Mouse (Mus musculus): ENCODE results near the gene Ryk.
A peak's percentile ranks its signal among the peaks of the same experiment; 100 is the strongest.

Gene Ryk

GRCm38 (mm10) chr9:102859963-102860362 lies 25.2 kb downstream of the Ryk start:
- DNase-seq, result no peak

DNA sequence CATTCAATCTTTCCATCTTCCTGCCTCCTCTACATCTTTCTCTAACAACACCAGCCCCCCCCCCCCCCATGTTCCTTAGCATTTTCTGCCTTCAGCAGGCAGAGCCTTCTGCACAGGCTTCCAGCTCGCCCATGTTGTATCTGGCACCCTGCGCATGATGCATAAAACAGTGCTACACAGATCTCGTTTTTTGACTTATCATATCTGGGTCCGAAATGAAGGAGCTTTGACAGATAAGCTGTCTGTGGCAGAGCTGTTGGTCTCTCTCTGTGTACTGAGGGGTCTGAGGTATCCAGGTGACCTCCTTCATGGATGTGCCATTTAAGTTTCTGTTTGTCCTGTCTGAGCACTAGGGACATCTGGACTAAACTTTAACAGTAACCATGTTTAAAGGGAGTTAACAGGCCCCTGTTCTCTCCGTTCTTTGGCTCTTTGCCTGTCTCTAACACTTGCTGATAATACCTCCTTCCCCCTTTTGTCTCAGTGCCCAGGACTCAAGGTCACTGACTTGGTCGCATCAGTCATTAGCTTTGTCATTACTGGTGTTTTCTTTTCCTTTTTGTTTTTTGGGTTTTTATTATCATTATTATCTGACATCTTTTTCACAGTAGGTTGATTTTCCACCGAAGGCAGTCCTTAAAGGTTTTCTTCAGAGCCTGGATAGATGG lies 26.2 kb downstream of the Ryk start:
- DNase-seq, result no peak

GRCm38 (mm10) chr9:102861789-102862188 lies 27.1 kb downstream of the Ryk start:
- DNase-seq, result peak; percentile 59

GRCm38 (mm10) chr9:102862260-102862659 lies 27.5 kb downstream of the Ryk start:
- no peak for DNase-seq

DNA sequence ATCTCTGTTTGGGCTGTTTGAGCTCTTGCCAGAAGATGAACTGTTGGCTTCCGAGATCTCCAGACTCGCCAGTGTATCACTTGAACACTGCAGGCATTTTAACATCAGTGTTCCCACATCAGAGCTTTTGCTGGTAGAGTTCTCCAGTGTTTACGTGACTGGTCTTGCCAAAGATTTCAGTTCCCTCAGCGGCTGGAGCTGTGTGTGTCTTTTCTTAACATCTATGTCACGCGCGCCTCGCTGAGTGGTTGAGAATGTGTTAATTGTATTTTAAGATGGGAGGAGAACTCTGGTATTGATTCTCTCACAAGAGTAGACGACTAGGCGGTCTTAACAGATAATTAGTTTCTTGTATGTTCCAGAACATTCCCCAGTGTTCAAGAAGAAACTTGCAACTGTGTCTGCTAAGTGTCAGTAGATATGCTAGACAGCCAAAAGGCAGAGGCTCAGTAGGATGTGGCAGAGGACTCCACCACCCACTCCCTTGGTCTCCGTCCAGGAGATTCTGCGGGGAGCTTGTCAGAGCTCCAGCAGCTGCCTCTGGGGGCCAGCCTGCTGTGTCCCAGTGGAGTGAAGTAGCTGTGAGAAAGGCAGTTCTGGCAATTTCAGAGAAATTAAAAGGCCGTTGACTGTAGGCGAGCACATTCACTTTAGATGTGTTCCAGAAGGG lies 29.3 kb downstream of the Ryk start:
- no peak for DNase-seq

DNA sequence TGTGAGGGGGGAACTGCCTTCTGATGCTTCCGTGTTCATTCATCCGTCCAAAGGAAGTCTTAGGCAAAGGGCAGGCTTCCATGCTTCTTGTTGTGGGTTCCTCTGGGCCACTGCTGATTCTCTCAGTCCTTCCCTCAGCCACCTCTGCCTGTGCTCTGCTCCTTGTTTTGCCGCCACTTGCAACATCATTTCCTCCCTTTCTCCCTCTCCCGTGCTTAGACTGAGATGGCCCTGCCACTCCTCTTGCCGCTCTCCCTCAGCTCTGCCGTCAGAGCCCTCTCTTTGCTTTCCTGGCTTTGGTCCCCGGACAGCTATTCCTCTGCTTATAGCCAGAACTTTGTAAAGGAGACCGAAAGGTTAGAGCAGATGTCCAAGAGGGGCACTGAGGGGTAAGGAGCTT lies 30.2 kb downstream of the Ryk start:
- DNase-seq, result no peak

DNA sequence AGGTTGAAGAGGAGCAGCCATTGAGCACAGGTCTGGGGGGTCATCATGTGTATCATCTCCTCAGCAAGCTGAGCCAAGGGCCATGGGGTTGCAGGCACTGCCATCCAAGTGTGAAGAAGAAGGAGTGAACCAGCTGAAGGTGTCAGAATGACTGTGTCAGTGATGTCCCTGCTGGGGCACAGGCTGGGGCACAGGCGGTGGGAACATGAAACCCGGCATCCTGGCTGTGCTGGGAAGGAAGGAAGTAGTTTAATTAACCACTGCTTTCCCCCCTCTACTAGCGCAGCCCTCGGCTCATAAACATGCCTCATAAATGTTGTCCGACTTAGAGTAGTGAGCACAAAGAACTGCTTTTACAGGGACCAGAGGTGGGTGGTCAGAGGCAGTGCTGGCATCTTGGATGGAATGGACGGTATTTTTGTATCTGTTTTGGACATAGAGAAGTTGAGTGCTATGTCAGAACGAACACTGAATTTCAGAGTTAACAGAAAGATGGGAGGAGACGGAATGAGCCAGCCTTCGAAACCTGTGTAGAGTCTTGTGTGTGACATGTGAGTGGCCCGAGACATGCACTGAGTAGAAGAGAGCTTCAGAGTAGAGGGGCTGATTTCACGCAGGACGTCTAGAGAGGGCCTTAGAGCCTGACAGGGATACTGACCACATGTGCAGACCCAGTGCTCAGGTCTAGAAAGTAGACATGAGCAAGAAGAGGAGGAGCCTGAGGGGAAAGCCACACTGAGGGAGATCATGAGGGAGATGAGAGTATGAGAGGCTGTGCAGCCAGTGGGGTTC lies 31.4 kb downstream of the Ryk start:
- DNase-seq, result no peak

- peak; percentile 75 for DNase-seq
Observed at GRCm38 (mm10) chr9:102866893-102867292, 32.2 kb downstream of the Ryk start.

DNA sequence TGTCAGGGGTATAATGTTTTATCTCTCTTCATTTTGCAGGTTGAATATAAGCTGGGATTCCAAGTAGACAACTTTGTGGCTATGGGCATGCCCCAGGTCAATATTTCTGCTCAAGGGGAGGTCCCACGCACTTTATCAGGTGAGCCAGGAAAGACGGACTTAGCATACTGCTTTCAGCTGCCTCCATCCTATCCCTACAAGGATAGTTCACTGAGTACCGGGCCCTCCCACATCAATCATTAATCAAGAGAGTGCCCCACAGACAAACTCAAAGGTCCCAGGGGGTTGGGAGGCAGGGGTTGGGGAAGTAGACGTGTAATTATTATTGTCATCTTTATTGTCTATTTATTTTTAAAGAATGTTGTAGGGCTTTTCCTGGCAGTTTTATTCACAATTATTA lies 32.8 kb downstream of the Ryk start:
- DNase-seq, result peak; percentile 33

- no peak for DNase-seq
Observed at GRCm38 (mm10) chr9:102868451-102868850, 33.7 kb downstream of the Ryk start.

DNA sequence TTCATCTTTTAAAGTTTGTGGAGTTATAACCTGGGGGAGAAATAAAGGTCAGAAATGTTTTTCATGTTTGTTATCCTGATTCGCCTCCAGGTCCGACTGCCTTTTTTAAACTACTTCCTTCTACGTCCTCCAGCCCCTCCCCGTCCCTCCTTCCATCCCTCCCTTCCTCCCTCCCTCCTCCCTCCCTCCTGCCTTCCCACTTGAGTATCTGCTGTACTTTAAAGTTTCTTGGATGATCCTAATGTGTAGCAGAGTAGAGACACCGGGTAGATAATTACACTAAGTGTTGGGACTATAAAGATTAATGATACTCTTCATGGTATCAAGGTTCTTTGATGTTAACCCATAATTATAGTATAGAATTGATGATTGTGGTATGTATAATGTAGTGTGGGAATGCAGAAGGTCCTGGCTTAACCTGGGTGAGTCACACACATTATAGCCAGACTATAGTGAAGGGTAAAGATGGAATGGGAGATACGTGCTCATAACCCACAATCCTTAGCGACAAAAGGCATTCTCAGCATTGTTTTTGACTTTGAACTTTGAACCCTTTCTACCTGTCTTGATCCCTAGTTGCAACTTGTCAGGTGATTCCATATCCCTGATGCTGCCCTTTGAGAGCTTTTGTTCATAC lies 41.5 kb downstream of the Ryk start:
- DNase-seq, result no peak

DNA sequence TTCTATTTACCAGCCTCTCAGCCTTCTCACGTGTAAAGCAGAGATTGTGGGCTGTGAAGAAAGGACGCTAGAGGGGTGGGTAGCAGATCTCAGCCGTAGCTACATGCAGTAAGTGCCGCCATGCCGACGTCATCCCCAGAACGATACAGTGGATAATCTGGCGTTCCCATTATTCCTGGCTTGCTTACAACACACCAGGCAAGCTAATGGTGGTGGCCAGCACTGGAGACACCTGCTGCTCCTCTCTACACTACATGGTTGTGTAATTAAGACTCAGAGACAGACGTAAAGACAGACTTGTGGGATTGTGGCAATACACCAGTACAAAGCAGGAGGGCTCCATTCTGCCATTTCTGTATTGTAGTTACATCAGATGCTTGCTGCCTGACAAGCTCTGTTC lies 43.2 kb downstream of the Ryk start:
- no peak for DNase-seq

GRCm38 (mm10) chr9:102879545-102879944 lies 44.8 kb downstream of the Ryk start:
- DNase-seq, result peak; percentile 57

- no peak for DNase-seq
Observed at GRCm38 (mm10) chr9:102884703-102885102, 50.0 kb downstream of the Ryk start.

GRCm38 (mm10) chr9:102890166-102890565 lies 55.4 kb downstream of the Ryk start:
- no peak for DNase-seq

DNA sequence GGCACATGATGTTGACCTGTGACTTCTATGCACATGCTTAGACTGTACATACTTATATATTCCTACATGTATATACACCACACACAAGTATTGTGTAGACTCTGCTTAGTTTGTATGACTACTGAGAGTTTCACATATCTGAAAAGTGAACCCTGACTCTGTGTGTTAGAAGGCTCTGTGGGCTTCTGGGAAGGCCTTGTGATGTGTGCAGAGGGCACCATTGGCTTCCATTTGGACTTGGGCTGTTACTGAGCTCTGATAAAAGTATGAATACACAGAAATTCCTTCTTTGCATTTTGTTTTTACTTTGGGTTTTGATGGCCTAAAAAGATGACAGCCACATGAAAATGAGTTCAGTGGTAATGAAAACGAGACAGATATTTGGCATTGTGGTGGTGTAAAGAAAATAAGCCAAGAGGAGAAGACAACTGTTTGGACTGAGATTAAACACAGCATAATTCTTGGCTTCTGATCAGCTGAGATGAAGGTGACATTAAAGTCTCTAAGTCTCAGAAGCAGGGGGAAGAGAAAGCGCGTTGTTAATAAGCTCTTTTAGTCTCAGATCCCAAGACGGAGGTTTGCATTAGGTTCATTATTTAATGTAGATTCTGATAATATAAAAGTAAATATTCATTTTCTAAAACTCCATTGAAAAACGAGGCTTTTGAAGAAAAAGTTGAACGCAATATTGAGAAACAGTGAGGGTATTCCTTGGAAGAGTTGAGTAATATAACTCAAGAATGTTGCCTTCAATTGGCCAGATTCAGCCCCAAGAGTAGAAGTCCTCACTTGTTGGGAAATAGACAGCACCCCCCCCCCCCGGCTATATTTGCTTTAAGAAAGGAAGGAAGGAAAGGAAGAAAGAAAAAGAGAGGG lies 58.0 kb downstream of the Ryk start:
- no peak for DNase-seq

- no peak for DNase-seq
Observed at GRCm38 (mm10) chr9:102893356-102893870, 58.7 kb downstream of the Ryk start.

- DNase-seq, result no peak
Observed at GRCm38 (mm10) chr9:102899916-102900315, 65.2 kb downstream of the Ryk start.

DNA sequence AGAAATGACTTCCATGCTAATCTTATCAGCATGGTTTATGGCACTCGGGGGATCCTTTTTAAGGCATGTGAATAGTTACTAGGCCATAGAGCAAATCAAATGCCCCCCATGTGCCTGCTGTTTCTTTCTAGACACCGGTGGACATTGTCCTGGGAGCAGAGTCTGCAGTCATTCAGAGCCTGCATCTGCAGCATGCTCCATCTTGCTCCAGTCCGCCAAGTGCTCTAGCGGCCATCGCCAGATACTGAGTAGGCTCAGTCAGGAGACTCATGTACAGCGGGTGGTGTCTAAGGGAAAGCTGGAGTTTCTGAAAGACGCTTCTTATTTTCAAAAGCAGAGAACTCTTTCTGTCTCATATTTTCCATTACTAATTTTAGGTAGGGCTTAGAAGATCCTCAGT lies 67.6 kb downstream of the Ryk start:
- DNase-seq, result no peak

GRCm38 (mm10) chr9:102904952-102905351 lies 70.2 kb downstream of the Ryk start:
- no peak for DNase-seq

DNA sequence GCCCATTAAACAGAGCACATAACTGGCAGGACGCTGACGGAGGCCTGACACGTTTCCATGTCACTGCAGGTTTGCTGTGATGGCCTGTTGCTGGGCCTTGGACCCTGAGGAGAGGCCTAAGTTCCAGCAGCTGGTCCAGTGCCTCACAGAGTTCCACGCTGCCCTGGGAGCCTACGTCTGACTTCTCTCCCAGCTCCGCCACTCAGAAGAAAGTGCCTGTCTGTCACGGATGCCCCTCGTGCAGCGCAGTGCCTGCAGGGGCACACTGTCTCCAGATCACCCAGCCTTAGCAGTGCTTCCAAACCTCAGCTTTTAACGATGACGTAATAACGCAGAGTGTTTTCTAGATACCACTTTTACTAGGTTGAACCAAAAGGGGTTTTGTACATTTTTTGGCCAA lies 72.1 kb downstream of the Ryk start:
- no peak for DNase-seq

- DNase-seq, result no peak
Observed at GRCm38 (mm10) chr9:102907521-102908246, 73.0 kb downstream of the Ryk start.
